Mouse (Mus musculus) CH12F3 (cell line): ENCODE data around the gene Aste1.

ENCODE experiments used
- in situ Hi-C: fragments of 300-500 bp; cut with MboI; formaldehyde crosslinking; loops from 2 replicates; pipeline ENCODE4 v1.14.3; 2020; ENCODE audit warnings: low sequenced_read_pairs

Aste1 gene

DNA sequence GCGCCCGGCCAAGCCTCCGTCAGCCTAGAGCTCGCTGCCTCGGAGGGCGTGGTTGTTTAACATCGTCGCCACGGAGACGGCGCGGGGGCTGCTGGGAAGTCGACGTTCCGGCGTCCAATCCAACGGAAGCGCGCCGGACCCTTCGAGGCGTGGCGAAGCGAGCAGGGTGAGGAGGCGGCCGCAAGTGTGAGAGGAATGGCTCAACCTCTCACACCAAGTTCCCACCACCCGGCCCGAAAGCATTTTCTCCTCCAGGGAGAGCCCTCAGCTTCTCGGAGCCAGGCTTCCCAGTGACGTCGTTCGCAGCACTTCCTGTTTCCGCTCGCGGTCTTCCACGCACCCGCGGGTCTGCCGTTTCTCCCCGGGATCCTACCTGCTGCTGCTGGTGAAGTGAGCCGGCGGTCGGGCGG, at the start of gene Aste1, which contains the start of gene Nek11:
Aste1 (plus strand) TSS at position 175 of the 410 bp plus-strand sequence.
Nek11 (minus strand) TSS at position 307 of the 410 bp plus-strand sequence.
- in situ Hi-C loops: loop anchor here (25.0 kb wide), 2 partner anchors 333 to 808 kb away; partner anchors contain the start of gene Mrpl3

- in situ Hi-C loops: no loop called here
These were observed 46.8 kb upstream of the Aste1 start for GRCm38 (mm10) chr9:105348242-105349031.

GRCm38 (mm10) chr9:105349034-105349433, 46.2 kb upstream of the Aste1 start:
- in situ Hi-C loops: no loop called here

GRCm38 (mm10) chr9:105362181-105362580, 33.0 kb upstream of the Aste1 start:
- in situ Hi-C loops: no loop called here

DNA sequence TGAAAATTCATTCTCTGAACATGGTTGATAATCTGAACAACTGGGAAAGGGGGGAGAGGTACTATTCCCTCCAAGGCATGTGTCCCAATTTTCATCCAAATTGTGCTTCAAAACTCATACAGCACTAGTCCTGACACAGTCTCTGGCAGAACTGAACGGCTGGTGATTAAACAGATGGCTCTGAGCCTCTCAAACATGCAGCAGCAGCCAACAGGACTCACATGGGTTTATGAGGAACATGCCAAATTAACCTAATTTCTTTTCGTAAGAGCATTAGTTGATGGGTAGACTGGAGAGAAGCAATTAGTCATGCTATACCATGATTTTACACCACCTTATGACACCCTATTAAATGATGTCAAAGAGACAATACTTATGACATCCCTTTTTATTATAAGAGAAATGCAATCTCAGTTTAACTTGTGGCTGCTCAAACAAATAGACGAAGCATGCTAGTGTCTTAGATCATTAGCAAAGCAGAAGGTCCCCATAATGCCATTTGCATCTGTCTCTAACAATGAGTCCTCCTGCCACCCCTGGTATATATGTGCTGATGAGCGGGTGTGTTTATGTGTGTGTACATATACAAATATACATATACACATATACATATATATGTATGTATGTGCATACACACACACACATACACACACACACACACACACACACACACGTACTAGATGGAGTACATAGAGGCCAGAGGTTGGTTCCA, 31.5 kb upstream of the Aste1 start:
- in situ Hi-C loops: no loop called here

DNA sequence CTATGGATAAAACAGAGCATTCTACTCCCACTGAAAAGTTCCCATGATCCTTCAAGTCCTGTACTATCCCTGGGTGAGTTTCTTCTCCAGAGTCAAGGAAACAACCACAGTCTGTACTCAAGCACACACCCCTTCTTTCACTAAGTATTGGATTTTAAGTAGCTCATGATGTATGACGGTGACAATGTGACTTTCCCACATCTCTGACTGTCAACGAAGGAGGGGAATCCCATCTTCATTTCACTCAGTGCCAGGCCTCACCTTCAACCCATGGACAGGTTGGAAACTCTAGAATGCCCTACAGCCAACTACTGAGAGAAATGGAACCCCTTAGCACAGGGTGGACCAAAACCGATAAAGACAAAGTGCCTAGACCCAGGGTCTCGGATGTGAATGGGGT, 29.0 kb upstream of the Aste1 start:
- in situ Hi-C loops: no loop called here

DNA sequence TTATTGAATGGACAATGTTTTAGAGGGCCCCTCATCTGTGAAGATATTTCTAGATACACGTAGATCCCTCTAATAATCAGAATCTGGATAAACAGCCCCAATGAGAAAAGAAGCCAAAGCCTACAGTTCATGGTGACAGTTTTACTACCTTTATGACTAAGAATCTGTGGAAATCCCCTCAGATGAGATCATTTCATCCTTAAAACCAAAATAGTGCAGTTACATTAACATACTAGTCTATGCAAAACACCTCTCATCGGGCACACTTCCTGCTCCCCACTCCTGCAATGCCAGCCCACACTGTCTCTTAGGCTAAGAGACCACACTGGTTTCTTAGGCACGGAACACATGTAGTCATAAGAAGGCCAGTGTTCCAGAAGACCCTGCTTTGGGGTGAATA, 26.6 kb upstream of the Aste1 start:
- in situ Hi-C loops: no loop called here

- in situ Hi-C loops: no loop called here
These were observed 20.8 kb upstream of the Aste1 start for GRCm38 (mm10) chr9:105374361-105374760.

DNA sequence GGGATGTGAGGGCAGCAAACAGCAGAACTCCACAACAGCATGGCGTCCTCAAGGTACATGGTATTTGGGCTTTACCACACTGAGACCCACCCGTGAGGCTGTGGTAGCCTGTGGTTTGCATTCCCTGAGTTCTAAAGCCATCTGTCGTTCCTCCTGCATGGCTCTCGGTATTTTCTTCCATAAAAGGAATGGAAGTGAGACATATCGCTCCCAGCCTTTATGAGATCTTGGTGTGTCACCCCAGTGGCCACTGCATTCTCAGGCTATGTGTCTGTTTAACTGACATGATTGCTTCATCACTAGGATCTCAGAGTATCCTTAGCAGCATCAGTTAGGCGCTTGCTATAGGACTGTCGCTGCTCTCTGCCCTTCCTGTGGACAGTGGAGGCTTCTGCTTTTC, 18.8 kb upstream of the Aste1 start:
- in situ Hi-C loops: loop anchor here (25.0 kb wide), 2 partner anchors 314 to 789 kb away; partner anchors contain the start of gene Mrpl3

DNA sequence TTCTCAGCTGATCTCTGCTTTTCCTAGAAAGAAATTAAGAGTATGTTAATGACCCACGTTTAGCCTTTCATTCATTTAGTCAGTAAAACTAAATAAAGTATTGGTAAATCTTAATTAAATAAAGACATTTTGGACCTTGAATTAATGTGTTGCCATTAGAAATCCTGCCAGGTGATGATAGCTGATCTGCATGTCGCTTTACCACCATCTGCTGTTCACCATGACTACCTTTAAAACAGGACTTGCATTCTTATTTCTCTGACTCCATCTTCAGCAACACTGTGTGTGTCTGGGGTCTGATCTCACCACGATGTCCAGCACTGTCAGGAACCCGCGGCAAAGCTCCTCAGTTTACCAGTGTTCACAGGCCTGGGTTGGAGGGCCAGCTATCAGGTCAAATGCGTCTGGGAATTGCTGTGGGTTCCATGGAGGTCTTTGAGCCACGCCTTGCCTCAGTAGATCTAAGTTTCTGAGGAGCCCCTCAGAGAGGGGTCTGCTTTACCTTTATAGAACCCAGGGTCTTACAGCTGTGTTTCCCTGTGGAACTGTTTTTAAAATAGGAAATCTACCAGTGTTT, 18.1 kb upstream of the Aste1 start:
- in situ Hi-C loops: loop anchor here (25.0 kb wide), 2 partner anchors 315 to 790 kb away; partner anchors contain the start of gene Mrpl3

- in situ Hi-C loops: loop anchor here (25.0 kb wide), 2 partner anchors 315 to 790 kb away; partner anchors contain the start of gene Mrpl3
These were observed 17.6 kb upstream of the Aste1 start for GRCm38 (mm10) chr9:105377622-105378021.

DNA sequence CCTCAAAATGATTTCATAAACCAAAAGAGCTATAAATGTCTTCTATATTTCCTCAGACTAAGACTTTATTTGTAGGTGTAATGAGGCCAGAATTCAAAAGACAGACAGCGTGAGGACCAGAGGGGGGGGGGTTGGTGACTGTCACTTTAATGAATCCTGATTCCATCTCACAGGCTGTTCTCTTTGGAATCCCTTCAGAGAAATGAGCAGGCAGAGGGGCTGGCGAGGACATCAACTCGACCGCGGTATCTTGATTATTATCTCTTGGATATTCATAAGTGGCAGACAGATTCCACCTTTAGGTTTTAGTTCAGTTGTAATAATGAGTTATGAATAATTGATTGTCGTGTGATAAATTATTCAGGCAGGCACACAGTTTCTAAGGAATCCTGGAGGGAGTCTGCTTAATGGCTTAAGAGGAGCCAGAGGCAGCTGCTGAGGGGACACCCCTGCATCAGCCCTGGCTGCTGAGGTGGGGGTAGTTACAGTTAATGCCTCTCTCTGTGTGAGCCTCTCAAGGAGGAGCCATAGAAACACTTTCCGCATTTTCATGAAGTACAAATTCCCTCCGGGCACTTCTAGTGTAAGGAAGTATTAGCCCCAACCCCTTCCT, 15.6 kb upstream of the Aste1 start:
- in situ Hi-C loops: loop anchor here (25.0 kb wide), 2 partner anchors 317 to 792 kb away; partner anchors contain the start of gene Mrpl3

- in situ Hi-C loops: loop anchor here (25.0 kb wide), 2 partner anchors 325 to 800 kb away; partner anchors contain the start of gene Mrpl3
These were observed 7.8 kb upstream of the Aste1 start for GRCm38 (mm10) chr9:105387403-105387802.

GRCm38 (mm10) chr9:105389289-105389688, 5.9 kb upstream of the Aste1 start:
- in situ Hi-C loops: loop anchor here (25.0 kb wide), 2 partner anchors 327 to 802 kb away; partner anchors contain the start of gene Mrpl3

- in situ Hi-C loops: loop anchor here (25.0 kb wide), 2 partner anchors 328 to 803 kb away; partner anchors contain the start of gene Mrpl3
These were observed 4.6 kb upstream of the Aste1 start for GRCm38 (mm10) chr9:105390616-105391015.

DNA sequence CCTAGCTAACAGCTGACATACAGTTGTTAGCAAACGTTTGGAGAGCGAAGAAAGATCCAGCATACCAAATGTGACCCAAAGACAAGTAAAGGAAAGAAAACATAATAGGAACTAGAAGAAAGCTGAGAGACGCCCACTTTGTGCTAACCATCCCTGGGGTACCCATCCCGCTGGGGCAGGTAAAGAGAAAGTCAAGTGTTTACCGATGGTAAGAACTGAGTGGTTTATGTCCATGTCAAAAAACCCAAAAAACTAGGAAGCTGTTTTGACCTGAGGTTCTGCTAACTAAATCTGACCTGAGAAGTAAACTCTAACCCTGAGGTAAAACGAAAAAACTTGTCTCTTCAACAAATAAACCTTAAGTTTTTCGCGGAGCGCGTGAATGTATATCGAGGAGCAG, 472 bp upstream of the Aste1 start:
- in situ Hi-C loops: loop anchor here (25.0 kb wide), 2 partner anchors 332 to 807 kb away; partner anchors contain the start of gene Mrpl3

GRCm38 (mm10) chr9:105408549-105408948, 13.4 kb downstream of the Aste1 start:
- in situ Hi-C loops: no loop called here

GRCm38 (mm10) chr9:105459032-105459431, 63.8 kb downstream of the Aste1 start:
- in situ Hi-C loops: no loop called here

- in situ Hi-C loops: no loop called here
These were observed 66.3 kb downstream of the Aste1 start for GRCm38 (mm10) chr9:105461496-105461895.
